In genomic region chr16:8671551-8672349, GRCm38 (mm10) we compare ENCODE assay signal across 1 mouse cellular context.
TF ChIP-seq lines count a peak whose summit lies in the region.

Gene Carhsp1, minus strand, starts transcription at chr16:8672155.

TF ChIP-seq in CH12.LX, 34 proteins besides CTCF, POLR2A, EP300 and RAD21 (continued from another document):
- TF ChIP-seq MEF2A (IDR thresholded peaks at IDR 0.05; ENCODE audit: borderline replicate concordance, low read depth, low read length), result no peak
- peak; percentile 8; the same call in 1 of the 2 replicates for TF ChIP-seq HCFC1 (IDR thresholded peaks at IDR 0.05; ENCODE audit: low read depth, low read length)
- TF ChIP-seq UBTF (IDR thresholded peaks at IDR 0.05; ENCODE audit: low read depth, low read length), result peak; percentile 81
- TF ChIP-seq JUN (IDR thresholded peaks at IDR 0.05; ENCODE audit: insufficient read depth, low read depth, low read length), result no peak
- TF ChIP-seq USF2 (conservative IDR thresholded peaks at IDR 0.05; ENCODE audit: low read depth, low read length), result no peak
- peak; percentile 79 for TF ChIP-seq SIN3A (IDR thresholded peaks at IDR 0.05; ENCODE audit: low read length)
- TF ChIP-seq CHD2 (IDR thresholded peaks at IDR 0.05; ENCODE audit: low read length), result peak; percentile 68
